ENCODE assay signal across 19 mouse cellular contexts in genomic region chr13:4313907-4314306, GRCm38 (mm10). TPM values are rescaled to one million over a fixed set of nuclear protein-coding genes. Genes with fewer than 3 reads are reported as not detected.
"Had no signal": no experiment of that assay in that cellular context is flagged by ENCODE, and none has a peak within 500 bp of the region (broad histone marks: within the 10 kb centered on the region; RNA-seq: fewer than 3 reads in every experiment).

No protein-coding gene starts in this region.

- H3K27ac ChIP-seq: midbrain, embryonic 10.5 days; midbrain, embryonic 12.5 days; neural tube, embryonic 13.5 days; neural tube, embryonic 15.5 days had no signal

- DNase-seq: lung, adult 18-20 months; lung, embryonic 14.5 days; lung, postnatal 10 days; lung, postnatal 4 days; midbrain, embryonic 14.5 days; retina, postnatal 1 day; right cerebral cortex, adult 18-20 months; right cerebral cortex, postnatal 25 days; right cerebral cortex, postnatal 4 days; spleen, adult 18-20 months; thymus, adult 18-20 months; thymus, postnatal 25 days; thymus, postnatal 4 days had no signal

- H3K27me3 ChIP-seq: midbrain, embryonic 12.5 days; neural tube, embryonic 13.5 days; neural tube, embryonic 15.5 days had no signal

- H3K4me3 ChIP-seq: midbrain, embryonic 10.5 days; midbrain, embryonic 12.5 days; myocyte; neural tube, embryonic 13.5 days; neural tube, embryonic 15.5 days had no signal

- H3K36me3 ChIP-seq: midbrain, embryonic 10.5 days; midbrain, embryonic 12.5 days; neural tube, embryonic 13.5 days; neural tube, embryonic 15.5 days had no signal

- H3K4me1 ChIP-seq: midbrain, embryonic 10.5 days; midbrain, embryonic 12.5 days; neural tube, embryonic 13.5 days; neural tube, embryonic 15.5 days had no signal

RNA-seq across cellular contexts. Expression of gene Akr1c12, which starts 34.7 kb away (rescaled TPM):
- polyA plus RNA-seq: midbrain, embryonic 14.5 days; neural tube, embryonic 11.5 days had no signal
